Mouse (Mus musculus): ENCODE data around the gene Gal3st4. TPM values are rescaled to one million over a fixed set of nuclear protein-coding genes. Genes with fewer than 3 reads are reported as not detected.
"Not testable (repeated sequence)": the region's sequence is repeated elsewhere in the genome, so short reads cannot be mapped to it uniquely, and the experiment has no call there.

Gene Gal3st4
- polyA plus RNA-seq, 1 experiment, result 2.0 TPM

GRCm38 (mm10) chr5:138227367-138227766 lies 45.3 kb downstream of the Gal3st4 start:
- H3K27ac ChIP-seq (ENCODE audit: insufficient read depth, low read length), result no peak overlapping the region
- H3K4me3 ChIP-seq (replicated peaks; ENCODE audit: insufficient read depth, low read depth, low read length), result no peak overlapping the region
- H3K27me3 ChIP-seq (ENCODE audit: control insufficient read depth, insufficient read depth, low read length), result no peaks in the 10 kb centered on the region; the same call in 1 of the 2 replicates
- 65% methylated on average over 2 of the region's 2 CpGs for WGBS
- TF ChIP-seq CTCF (IDR thresholded peaks at IDR 0.05; ENCODE audit: borderline replicate concordance, insufficient read depth, low read depth, low read length), result no peak
- TF ChIP-seq POLR2A (IDR thresholded peaks at IDR 0.05; ENCODE audit: borderline replicate concordance, insufficient read depth, low read length), result no peak
- DNase-seq, result no peak
- H3K4me1 ChIP-seq (ENCODE audit: control insufficient read depth, insufficient read depth, low read length), result no peaks in the 10 kb centered on the region

DNA sequence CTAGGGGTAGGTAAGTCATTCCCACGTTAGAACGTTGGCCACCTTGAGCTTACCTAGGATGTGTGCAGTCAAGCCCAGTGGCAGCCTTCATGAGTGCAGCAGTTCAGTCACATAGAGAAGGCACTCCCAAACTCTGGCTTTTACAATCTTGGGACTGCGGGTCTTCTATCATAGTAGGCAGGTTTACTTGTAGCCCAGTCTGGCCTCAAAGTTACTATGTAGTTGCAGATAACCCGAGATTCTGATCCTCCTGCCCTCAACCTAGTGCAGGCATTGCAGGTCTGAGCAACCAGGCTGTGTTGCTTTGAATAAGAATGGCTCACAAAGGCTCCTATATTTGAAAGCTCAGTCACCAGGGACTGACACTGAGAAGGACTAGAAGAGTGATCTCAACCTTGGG lies 46.1 kb downstream of the Gal3st4 start:
- no peaks in the 10 kb centered on the region; the same call in 1 of the 2 replicates for H3K27me3 ChIP-seq (ENCODE audit: control insufficient read depth, insufficient read depth, low read length)
- TF ChIP-seq POLR2A (IDR thresholded peaks at IDR 0.05; ENCODE audit: borderline replicate concordance, insufficient read depth, low read length) (no peak), CTCF (IDR thresholded peaks at IDR 0.05; ENCODE audit: borderline replicate concordance, insufficient read depth, low read depth, low read length) (no peak)
- H3K4me1 ChIP-seq (ENCODE audit: control insufficient read depth, insufficient read depth, low read length), result no peaks in the 10 kb centered on the region
- no peak for DNase-seq
- H3K4me3 ChIP-seq (replicated peaks; ENCODE audit: insufficient read depth, low read depth, low read length), result no peak overlapping the region
- no peak overlapping the region for H3K27ac ChIP-seq (ENCODE audit: insufficient read depth, low read length)
- 71% methylated on average over 4 of the region's 4 CpGs for WGBS

- H3K27me3 ChIP-seq (ENCODE audit: control insufficient read depth, insufficient read depth, low read length), result no peaks in the 10 kb centered on the region; the same call in 1 of the 2 replicates
- no peak within 1 kb of the TSS for H3K27ac ChIP-seq (ENCODE audit: insufficient read depth, low read length)
- 45% methylated on average over 2 of the region's 2 CpGs for WGBS
- TF ChIP-seq POLR2A (IDR thresholded peaks at IDR 0.05; ENCODE audit: borderline replicate concordance, insufficient read depth, low read length) (no peak), CTCF (IDR thresholded peaks at IDR 0.05; ENCODE audit: borderline replicate concordance, insufficient read depth, low read depth, low read length) (no peak)
- no peaks in the 10 kb centered on the region for H3K4me1 ChIP-seq (ENCODE audit: control insufficient read depth, insufficient read depth, low read length)
- no peak for DNase-seq
- no peak within 1 kb of the TSS for H3K4me3 ChIP-seq (replicated peaks; ENCODE audit: insufficient read depth, low read depth, low read length)
These were observed 46.9 kb downstream of the Gal3st4 start, which contains the start of gene Nxpe5 for GRCm38 (mm10) chr5:138225700-138226099. Nxpe5 (plus strand) TSS chr5:138225898.

DNA sequence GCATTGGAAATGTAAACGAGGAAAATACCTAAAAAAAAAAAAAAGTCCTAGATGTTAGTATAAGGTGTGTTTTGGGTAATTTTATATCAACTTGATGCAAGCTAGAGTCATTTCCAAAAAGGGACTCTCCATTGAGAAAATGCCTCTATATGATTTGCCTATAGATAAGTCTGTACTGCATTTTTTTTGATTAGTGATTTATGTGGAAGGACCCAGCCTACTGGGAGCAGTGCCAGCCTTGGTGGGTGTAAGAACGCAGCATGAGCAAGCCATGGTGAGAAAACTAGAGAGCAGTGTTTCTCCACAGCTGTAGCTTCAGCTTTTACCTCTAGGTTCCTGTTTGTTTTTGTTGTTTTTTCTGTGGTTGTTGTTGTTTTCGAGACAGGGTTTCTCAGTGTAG lies 49.4 kb downstream of the Gal3st4 start:
- H3K27ac ChIP-seq (ENCODE audit: insufficient read depth, low read length), result no peak overlapping the region
- H3K27me3 ChIP-seq (ENCODE audit: control insufficient read depth, insufficient read depth, low read length), result no peaks in the 10 kb centered on the region; the same call in 1 of the 2 replicates
- TF ChIP-seq POLR2A (IDR thresholded peaks at IDR 0.05; ENCODE audit: borderline replicate concordance, insufficient read depth, low read length), result no peak
- TF ChIP-seq CTCF (IDR thresholded peaks at IDR 0.05; ENCODE audit: borderline replicate concordance, insufficient read depth, low read depth, low read length), result no peak
- H3K4me1 ChIP-seq (ENCODE audit: control insufficient read depth, insufficient read depth, low read length), result no peaks in the 10 kb centered on the region
- WGBS, result 43% methylated on average over 3 of the region's 3 CpGs
- no peak for DNase-seq
- no peak overlapping the region for H3K4me3 ChIP-seq (replicated peaks; ENCODE audit: insufficient read depth, low read depth, low read length)

DNA sequence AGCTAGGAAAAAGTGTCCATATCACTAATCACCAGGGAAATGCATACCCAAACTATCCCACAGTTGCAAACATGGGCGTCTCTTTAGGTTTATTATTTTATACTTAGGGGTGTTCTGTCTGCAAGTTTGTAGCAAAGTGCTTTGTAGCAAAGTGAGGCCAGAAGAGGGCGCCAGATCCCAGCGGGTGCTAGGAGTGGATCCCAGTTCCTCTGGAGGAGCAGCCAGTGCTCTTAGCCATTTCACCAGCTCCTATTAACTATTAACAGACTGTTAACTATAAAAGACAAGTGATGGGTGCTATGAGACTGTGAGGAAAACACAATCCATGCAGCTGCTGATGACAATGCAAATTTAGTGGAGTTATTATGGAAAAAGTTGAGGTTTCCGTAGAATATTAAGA lies 50.5 kb downstream of the Gal3st4 start:
- TF ChIP-seq POLR2A (IDR thresholded peaks at IDR 0.05; ENCODE audit: borderline replicate concordance, insufficient read depth, low read length), result no peak
- peak; percentile 75 for TF ChIP-seq CTCF (IDR thresholded peaks at IDR 0.05; ENCODE audit: borderline replicate concordance, insufficient read depth, low read depth, low read length)
- H3K4me1 ChIP-seq (ENCODE audit: control insufficient read depth, insufficient read depth, low read length), result no peaks in the 10 kb centered on the region
- no peaks in the 10 kb centered on the region; the same call in 1 of the 2 replicates for H3K27me3 ChIP-seq (ENCODE audit: control insufficient read depth, insufficient read depth, low read length)
- WGBS, result 25% methylated on average over 4 of the region's 4 CpGs
- H3K27ac ChIP-seq (ENCODE audit: insufficient read depth, low read length), result no peak overlapping the region
- no peak overlapping the region for H3K4me3 ChIP-seq (replicated peaks; ENCODE audit: insufficient read depth, low read depth, low read length)
- peak; percentile 59 to 72 for DNase-seq

- no peak for TF ChIP-seq POLR2A (IDR thresholded peaks at IDR 0.05; ENCODE audit: borderline replicate concordance, insufficient read depth, low read length)
- no peak for TF ChIP-seq CTCF (IDR thresholded peaks at IDR 0.05; ENCODE audit: borderline replicate concordance, insufficient read depth, low read depth, low read length)
- Histone ChIP-seq H3K4me1 (ENCODE audit: control insufficient read depth, insufficient read depth, low read length) (no peaks in the 10 kb centered on the region), H3K4me3 (replicated peaks; ENCODE audit: insufficient read depth, low read depth, low read length) (no peak overlapping the region), H3K27me3 (ENCODE audit: control insufficient read depth, insufficient read depth, low read length) (no peaks in the 10 kb centered on the region; the same call in 1 of the 2 replicates), H3K27ac (ENCODE audit: insufficient read depth, low read length) (no peak overlapping the region)
- no peak for DNase-seq
- WGBS, result 73% methylated on average over 2 of the region's 2 CpGs
These were observed 52.8 kb downstream of the Gal3st4 start for GRCm38 (mm10) chr5:138219864-138220263.

DNA sequence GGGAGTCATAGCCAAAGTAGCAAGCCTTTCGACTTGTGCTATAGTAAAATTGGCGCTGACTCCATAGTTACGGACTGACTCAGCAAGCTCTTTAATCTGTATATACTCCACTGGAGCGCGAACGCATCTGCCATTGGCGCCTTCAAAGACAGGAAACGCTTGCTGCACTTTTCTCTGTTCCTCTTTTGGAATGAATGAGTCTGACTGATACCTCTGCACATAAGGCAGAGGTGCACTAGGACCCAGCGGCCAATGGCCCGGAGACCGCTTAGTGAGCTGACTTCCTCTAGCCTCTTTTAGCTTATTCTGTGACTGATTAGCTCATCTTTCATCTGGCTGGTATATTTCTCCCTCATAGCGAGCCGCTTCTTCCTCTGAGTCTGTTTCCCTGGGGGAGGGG lies 56.0 kb downstream of the Gal3st4 start:
- WGBS, result 90% methylated on average over 13 of the region's 13 CpGs
- not testable (repeated sequence) for H3K4me3 ChIP-seq (replicated peaks; ENCODE audit: insufficient read depth, low read depth, low read length); H3K27ac ChIP-seq (ENCODE audit: insufficient read depth, low read length); H3K27me3 ChIP-seq (ENCODE audit: control insufficient read depth, insufficient read depth, low read length); DNase-seq; H3K4me1 ChIP-seq (ENCODE audit: control insufficient read depth, insufficient read depth, low read length)

Other genes starting within 250 kb of the Gal3st4 start
- not detected in 2 replicates for gene Smok3c, start 219.6 kb downstream of the Gal3st4 start, polyA plus RNA-seq (2012; rRNA removed)
- gene Zkscan1, start 187.8 kb downstream of the Gal3st4 start, polyA plus RNA-seq (2012; rRNA removed), result 16.8 and 17.4 TPM in 2 replicates
- 19.0 and 19.2 TPM in 2 replicates for gene Zscan21, start 155.9 kb downstream of the Gal3st4 start, polyA plus RNA-seq (2012; rRNA removed)
- gene Zfp113, start 117.1 kb downstream of the Gal3st4 start, polyA plus RNA-seq (2012; rRNA removed), result 3.8 and 4.2 TPM in 2 replicates
- gene Cops6, start 111.8 kb downstream of the Gal3st4 start, polyA plus RNA-seq (2012; rRNA removed), result 147 and 158 TPM in 2 replicates
- gene Ap4m1, start 100.8 kb downstream of the Gal3st4 start, polyA plus RNA-seq (2012; rRNA removed), result 25.8 and 28.3 TPM in 2 replicates
- 23.0 and 24.5 TPM in 2 replicates for gene Mcm7, start 100.4 kb downstream of the Gal3st4 start, polyA plus RNA-seq (2012; rRNA removed)
- gene Taf6, start 85.4 kb downstream of the Gal3st4 start, polyA plus RNA-seq (2012; rRNA removed), result 52.7 and 54.8 TPM in 2 replicates
- gene Cnpy4, start 85.4 kb downstream of the Gal3st4 start, polyA plus RNA-seq (2012; rRNA removed), result 17.3 and 18.3 TPM in 2 replicates
- 7.4 and 7.5 TPM in 2 replicates for gene Mblac1, start 78.5 kb downstream of the Gal3st4 start, polyA plus RNA-seq (2012; rRNA removed)
- not detected in 2 replicates for gene Nxpe5, start 46.9 kb downstream of the Gal3st4 start, polyA plus RNA-seq (2012; rRNA removed)
- 168 and 176 TPM in 2 replicates for gene Lamtor4, start 17.4 kb downstream of the Gal3st4 start, polyA plus RNA-seq (2012; rRNA removed)
- 90.1 and 92.0 TPM in 2 replicates for gene BC037034, start 8.8 kb downstream of the Gal3st4 start, polyA plus RNA-seq (2012; rRNA removed)
- gene Gm43720, start 7.1 kb upstream of the Gal3st4 start, polyA plus RNA-seq (2012; rRNA removed), result 0.03 and 0.05 TPM in 2 replicates
- 4.6 and 4.7 TPM in 2 replicates for gene Gpc2, start 7.2 kb upstream of the Gal3st4 start, polyA plus RNA-seq (2012; rRNA removed)
- gene Stag3, start 7.4 kb upstream of the Gal3st4 start, polyA plus RNA-seq (2012; rRNA removed), result 1.9 and 2.5 TPM in 2 replicates
- gene Pvrig, start 69.1 kb upstream of the Gal3st4 start, polyA plus RNA-seq (2012; rRNA removed), result 0.10 TPM in 1 of 2 replicates, not detected in the other
- gene Zfp157, start 168.6 kb upstream of the Gal3st4 start, polyA plus RNA-seq (2012; rRNA removed), result 18.4 and 19.2 TPM in 2 replicates

Measured in cerebellum, adult 2 months (tissue).